Mouse (Mus musculus) embryo, embryonic 9.5 days (tissue): Measurements from ENCODE around the gene Jup.

ENCODE experiments used
- DNase-seq: peaks from one replicate; pipeline ENCODE4 v3.0.0-alpha.2; 2017; ENCODE audit errors: extremely low spot score

Gene Jup

DNA sequence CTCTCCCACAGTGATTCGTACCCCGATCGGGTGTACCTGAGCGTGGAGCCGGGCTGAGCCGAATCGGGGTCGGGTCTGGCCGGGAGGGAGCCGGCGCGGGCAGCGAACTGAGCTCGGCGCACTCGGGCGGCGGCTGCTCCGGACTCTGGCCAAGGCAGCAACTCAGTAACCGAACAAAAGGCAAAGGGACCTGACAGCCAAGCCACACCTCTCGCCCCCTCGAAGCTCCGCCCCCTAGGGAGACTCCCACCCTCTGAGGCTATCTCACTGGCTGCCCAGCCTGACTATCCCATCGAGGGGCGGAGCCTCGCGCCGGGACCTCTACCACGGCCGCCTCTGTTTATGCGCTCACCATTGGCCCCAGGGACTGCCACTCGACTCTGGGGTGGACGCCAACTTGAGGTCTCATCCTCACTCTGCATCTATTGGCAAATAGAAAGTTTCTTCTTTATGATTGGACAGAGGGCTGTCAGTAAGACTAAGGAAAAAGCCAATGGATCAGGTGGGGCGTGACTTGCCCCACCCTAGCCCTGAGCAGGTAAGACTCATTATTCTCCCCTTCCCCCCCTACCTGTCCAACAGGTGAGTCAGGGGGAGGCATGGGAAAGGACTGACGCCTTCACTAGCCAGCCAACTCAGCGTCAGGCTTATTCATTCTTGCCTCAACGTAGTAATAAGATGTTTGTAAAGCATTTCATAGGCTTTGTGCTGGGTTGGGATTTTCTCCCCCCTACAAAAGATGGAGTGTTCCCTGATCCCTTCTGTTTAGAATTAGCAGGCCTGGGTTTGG is at the start of gene Jup:
Jup (minus strand) TSS at position 164 of the 790 bp plus-strand sequence.
- peak; percentile 99 for DNase-seq

DNA sequence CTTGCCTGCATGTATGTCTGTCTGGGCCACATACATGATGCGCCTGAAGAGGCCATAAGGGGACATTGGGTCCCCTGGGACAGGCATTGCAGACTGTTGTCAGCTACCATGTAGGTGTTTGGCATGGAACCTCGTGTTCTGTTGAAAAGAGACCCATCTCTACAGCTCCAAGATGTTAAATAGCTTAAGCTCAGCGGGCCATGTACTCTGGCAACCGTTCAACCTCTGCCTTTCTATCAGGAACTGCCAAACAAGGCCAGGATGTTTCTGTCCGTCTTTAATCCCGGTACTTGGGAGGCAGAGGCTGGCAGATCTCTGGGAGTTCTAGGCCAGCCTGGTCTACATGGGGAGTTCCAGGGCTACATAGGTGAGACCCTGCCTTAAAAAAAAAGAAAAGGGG is 45.1 kb upstream of the Jup start:
- DNase-seq, result no peak

DNA sequence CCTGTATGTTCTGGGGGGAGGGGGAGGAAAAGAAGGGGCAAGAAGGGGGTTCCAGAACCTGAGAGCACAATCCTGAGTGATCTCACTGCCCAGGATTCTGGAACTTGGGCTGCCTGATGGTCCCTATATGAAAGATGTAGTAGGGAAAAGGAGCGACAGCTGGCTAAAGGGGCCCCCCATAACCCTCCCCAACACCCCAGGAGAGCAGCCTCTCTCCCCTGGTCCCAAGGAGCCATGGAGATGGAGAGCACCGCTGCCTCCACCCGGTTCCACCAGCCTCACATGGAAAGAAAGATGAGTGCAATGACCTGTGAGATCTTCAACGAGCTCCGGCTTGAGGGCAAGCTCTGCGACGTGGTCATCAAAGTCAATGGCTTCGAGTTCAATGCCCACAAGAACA is 44.2 kb upstream of the Jup start, which contains the start of the genes Nt5c3b and Klhl10:
Nt5c3b (minus strand) TSS at position 12 of the 400 bp plus-strand sequence.
Klhl10 (plus strand) TSS at position 121 of the 400 bp plus-strand sequence.
- DNase-seq, result no peak

DNA sequence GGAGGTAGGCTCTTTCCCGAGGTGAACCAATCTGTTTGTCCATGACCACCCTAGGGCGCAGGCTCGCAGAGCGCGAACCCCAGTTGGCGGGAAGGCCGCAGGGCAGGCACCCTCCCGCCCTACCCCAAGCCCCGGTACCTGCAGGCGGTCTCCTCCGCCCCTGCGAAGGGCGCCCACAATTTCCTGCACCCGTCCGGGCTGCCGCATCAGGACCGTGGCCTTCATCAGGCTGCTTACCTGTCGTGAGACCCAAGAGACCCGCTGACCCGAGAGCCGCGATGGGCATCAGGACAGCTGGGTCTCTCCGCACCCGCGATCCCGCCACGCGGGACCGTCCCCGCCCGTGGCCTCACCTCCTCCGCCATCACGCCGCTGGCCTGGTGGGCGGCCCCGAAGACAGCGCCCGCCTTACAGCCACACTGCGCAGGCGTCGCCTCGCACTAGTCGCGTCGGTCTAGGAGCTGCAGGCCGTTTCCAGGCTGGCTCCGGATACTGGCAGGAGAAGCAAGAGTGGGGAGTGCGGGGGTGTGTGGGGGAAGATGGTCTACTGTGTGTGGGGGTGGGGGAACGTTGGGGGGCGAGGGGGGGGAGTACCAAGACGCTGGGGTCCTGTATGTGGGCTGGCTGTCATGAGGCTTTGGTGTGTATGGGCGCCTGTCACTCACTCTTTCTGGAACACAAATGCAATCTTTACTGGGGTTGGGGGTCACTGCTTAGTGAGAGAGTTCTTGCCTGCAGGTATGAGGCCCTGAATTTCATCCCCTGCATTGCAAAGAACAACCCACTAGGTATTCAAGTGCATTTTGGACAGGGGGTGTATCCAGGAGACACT is 43.3 kb upstream of the Jup start:
- peak; percentile 80 for DNase-seq

DNA sequence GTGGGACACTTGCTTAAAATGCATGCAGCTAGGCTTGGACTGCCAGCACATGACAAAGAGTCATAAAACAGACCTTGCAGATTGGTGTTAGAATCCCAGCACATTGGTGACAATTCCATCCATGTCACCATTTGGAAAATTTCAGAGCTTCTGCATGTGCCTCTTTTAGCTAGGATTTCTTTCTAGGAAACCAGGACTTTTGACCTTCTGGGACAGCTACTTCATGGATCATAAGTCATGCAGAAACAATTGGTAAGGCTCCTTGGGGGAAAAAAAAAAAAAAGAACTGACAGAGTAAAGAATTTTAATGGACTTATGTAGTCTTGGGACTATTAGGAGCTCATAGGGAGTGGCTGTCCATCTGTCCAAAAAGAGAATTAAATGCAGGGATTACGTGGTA is 40.3 kb upstream of the Jup start:
- DNase-seq, result no peak

DNA sequence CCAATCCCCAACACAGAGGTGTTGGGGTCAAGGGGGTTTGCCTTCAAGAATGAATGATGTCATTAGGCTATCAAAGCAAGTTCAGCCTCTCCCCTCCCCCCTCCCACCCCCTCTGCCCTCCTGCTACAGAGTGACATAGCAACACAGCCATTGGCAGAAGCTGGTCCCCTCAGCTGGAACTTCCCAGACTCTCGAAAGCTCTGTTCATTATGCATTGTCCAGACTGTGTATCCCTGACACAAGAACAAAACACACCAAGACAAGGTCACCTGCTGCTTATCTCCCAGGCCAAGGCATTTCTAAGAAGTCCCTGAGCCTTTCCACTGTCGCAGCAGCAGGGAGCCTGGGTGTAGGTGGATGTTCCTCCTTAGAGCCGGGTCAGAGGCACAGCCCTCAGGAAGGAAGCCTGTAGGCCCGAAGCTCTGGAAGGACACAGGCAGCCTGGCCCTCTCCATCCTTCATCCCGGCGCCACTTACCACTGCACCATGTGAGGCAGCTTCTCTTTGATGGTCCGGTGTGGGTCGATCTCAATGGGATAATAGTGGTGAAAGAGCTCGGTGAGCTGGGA is 38.2 kb upstream of the Jup start:
- DNase-seq, result no peak

DNA sequence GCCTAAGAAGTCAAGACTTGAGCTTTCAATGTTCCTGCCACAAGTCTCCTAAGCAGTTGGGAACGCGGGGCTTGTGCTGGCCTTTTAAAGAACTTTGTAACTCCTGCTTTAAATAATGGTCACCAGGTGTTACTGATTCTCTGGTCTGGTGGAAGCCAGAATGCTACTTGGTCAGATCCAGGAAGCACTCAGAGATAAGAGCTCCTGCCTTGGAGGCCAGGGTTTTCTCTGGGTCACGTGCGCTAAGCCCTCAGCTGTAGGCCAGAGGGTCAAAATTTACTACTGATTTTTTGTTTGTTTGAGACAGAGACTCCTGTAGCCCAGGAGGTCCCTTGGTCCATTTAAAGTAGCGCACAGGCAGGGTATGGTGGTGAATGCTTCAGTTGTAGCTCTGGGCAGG is 34.4 kb upstream of the Jup start:
- no peak for DNase-seq

DNA sequence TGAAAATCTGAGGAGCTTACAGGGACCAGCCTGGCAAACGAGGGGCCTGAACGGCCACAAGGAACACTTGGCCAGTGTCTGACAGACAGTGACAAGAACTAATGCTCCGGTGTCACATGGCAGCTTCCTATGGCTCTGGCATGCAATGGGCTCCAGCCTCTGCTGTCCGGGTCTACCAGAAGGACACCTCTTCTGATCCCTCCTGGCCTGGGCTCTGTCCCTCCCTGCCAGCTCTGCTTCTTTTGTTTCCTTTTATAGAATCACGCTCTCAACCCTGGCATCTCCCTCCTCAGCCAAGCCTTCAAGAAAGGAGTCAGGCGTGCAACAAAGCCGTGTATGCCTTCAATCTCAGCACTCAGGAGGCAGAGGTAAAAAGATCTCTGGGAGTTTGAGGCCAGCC is 32.5 kb upstream of the Jup start:
- no peak for DNase-seq

DNA sequence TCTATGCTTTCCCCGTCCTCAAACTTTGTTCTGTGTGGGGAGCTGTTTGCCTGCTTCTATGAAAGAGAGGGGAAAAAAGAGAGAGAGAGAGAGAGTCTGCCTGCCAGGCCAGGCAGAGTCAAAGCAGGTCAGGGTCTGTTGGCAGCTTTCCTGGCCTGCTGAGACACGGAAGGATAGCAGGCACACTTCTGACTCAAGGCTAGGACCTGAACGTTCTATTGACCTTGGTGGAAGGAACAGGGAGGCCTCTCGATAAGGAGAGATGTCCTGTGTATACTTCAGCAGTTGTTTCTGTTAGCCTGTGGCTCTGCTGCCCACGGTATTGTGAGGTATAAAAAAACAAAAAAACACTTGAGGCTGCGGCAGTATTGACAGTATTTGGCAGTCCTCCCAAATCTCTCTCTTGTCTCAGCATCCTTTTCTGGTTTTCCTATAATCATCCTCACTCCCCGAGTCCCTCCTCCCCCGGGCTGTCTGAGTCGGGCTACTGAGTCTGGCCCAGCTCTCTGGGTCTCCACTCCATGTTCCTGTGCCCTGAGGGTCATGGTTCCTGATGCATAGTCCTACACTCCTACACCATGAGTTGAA is 31.1 kb upstream of the Jup start:
- no peak for DNase-seq

DNA sequence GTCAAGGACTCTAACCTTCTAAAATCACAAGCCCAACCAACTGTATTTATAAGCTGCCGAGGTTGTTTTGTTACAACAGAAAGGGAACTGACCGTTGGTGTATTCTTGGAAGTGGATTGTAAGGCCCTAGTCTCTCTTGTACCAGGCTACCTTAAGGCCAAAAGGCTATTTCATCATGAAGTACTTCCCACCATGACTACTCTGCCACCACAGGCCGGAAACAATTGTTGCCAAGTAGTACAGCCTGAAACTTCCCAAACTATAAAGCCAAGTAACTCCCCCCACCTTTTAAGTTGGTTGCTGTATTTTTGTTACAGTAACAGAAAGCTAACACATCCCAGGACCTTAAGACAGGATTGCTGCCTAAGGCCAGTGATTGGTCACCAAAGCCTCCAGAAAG is 29.3 kb upstream of the Jup start:
- DNase-seq, result no peak

DNA sequence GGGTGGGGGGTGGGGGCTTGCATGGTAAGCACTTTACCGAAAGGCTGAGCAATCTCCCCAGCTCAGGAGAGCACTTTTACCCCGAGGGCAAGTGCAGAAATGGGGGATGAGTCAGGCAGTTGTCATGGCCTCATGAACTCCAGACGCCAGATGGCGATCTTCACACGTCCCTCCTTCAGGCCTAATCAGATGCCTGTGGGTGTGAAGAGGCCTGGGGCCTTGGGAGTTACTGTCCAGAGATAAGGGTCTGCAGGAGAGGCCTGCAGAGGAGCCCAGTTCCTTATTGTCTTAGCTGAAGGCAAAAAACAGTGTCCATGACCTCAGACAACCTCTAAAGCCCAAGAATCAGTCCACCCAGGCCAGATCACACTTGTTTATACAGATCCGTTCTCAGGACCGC is 28.3 kb upstream of the Jup start:
- DNase-seq, result peak; percentile 52

DNA sequence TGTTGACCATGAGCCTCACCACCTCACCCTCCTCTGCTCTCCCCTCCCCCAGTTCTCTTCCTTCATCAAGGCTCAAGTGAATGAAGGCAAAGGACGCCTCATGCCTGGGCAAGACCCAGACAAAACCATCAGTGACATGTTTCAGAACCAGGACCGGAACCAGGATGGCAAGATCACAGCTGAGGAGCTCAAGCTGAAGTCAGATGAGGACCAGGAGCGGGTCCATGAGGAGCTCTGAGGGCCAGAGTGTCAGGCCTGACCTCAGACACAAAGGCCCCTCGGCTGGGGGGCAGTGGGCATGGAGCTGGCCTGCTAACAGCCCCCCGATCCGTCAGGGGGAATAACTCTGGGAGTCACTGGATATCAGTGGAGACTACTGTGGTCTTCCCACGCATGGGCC is 26.3 kb upstream of the Jup start:
- DNase-seq, result no peak

DNA sequence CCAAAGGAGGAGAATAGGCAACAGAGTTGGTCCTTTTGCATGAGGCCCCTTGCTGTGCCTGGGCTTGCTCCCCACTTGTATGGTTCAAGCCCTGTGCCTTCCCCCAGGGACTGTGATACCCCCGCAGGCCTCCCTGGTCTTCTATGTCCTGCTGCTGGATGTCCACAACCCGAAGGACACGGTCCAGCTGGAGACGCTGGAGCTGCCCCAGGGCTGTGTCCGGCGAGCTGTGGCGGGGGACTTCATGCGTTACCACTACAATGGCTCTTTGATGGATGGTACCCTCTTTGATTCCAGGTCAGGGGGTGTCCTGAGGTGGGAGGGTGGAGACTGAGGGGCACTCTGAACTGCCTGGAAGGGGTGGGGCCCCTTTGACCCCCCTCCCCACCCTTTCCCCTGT is 24.0 kb upstream of the Jup start:
- DNase-seq, result no peak

DNA sequence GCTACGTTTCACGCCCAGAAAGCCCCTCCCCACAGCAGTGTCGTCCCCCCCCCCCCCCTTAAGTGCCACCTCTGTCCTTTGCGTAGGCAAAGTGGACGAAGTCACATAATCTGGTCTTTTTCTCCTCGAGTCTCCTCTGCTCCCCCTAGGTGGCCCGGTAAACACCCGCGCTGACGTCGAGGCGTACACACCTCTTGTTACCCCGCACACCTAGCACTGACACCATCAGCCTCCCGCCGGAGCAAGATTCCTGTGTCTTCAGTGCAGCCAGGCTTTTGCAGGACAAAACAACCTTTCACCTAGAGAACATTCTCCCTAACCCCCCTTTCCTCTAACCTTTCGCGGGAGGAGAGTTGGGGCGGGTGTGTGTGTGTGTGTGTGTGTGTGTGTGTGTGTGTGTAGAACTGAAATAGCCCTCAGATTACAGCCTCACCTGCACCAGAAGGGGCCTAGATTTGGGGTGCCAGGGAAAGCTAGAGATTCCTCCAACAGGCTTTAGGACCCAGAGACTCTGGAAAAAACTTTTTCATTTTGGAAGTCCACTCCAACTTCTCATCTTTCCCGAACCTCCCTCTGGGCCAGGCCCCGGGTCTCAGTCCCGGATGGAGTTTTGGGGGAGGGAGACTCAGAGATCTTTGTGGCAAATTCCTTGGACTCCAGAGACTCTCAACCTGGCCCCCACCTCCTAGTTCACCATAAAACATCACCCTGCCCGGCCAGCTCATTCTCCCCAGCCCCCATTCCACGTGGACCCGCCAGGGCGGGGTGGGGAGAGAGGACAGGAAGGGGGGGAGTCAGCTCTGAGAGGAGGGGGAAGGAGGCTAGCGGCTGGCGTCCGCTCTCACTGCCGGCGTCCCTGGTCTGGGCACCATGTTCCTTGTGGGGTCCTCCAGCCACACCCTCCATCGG is 17.6 kb upstream of the Jup start, which contains the start of gene Fkbp10:
Fkbp10 (plus strand) TSS at position 784 of the 909 bp plus-strand sequence.
- peak; percentile 77 for DNase-seq

DNA sequence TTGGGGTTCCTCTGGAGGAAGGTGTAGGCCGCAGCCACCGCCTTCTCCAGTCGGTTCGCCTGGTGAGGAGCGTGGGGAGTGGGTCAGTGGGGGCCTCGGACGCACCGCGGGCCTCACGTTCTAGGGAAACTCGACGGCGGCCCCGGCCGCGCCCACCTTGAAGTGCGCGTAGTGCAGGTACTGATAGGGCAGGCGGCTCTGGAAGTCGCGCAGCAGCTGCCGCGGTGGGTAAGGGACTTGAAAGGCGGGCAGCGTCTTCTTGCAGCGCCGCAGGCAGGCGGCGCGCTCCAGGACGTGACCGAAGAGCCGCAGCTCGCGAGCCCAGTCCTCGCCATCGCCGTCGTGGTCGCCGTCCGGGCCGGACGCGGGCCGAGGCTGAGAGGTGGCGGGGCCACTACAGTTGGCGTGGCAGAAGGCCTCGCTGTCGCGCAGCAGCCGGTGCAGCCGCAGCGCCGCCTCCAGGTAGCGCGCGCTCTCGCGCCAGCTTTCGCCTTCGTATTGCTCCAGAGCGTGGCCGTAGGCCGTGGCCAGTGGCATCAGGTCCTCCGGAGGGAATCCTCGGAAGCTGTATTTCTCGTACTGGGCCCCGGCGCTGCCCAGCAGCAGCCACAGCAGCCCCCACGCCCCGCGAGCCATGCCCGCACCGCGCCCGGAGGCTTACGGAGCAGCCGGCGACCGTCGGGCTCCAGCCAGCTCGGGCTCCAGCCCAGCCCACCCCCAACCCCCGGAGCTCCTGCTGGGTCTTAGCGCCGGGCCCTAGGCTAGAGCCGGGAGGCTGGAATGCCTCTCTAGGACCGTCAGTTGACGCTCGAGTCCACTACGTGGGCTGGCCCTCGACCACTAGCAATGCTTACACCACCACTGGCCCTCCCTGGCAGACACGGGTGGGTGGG is 16.7 kb upstream of the Jup start, which contains the start of gene P3h4:
P3h4 (minus strand) TSS at position 816 of the 893 bp plus-strand sequence.
- DNase-seq, result peak; percentile 89

DNA sequence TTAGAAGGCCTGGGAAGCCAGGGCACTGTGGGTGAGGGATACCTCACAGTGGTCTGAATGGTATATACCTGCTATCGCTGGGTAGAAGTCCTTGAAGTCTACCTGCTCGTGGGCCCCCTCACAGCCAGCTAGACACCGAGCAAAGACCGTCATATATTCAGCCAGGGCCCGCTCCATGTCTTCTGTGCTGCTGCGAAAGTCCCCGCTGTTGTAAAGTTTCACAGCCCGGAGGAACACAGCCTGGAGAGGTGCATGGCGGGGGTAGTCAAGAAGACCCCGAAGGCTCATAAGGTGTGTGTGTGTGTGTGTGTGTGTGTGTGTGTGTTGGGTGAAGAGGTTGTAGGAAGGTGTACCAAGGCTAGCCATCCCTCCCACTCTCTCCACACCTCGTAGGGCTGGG is 16.0 kb upstream of the Jup start:
- DNase-seq, result peak; percentile 12

DNA sequence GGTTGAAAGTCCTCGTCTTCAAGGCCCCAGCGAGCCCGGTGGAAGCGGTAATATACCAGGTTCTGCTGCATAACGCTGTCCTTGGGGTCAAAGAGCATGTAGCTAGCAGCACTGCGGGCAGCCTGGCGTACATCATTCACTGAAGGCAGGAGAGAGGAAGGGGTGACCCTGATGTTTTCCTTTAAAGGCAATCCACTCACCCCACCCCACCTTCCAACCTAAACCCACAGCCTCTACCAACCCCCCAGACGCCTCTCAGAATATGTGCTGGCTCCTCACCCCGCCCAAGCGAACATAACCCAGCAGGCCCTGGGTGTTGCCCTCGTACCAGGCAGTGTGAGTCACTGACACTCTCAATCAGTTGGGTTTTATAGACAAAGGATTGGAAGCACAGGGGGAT is 14.2 kb upstream of the Jup start:
- DNase-seq, result no peak

DNA sequence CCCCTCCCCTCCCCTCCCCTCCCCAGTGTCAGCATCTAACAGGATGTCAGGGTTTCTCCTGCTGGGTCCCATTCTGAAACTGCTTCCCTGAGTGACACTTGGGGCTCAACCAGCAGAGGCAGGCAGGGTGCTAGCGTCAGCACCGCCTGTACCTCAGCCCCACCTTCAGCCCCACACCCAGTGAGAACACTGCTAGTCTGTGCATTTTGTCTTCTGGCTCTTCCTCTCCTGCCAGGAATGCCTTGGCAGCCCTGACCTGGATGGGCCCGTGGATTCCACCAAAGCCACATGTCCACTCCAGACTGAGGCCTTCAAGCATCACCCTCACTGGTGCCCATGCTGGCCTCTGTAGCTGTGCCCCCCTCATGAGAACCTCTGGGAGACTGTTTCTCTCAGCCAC is 12.1 kb upstream of the Jup start:
- no peak for DNase-seq

DNA sequence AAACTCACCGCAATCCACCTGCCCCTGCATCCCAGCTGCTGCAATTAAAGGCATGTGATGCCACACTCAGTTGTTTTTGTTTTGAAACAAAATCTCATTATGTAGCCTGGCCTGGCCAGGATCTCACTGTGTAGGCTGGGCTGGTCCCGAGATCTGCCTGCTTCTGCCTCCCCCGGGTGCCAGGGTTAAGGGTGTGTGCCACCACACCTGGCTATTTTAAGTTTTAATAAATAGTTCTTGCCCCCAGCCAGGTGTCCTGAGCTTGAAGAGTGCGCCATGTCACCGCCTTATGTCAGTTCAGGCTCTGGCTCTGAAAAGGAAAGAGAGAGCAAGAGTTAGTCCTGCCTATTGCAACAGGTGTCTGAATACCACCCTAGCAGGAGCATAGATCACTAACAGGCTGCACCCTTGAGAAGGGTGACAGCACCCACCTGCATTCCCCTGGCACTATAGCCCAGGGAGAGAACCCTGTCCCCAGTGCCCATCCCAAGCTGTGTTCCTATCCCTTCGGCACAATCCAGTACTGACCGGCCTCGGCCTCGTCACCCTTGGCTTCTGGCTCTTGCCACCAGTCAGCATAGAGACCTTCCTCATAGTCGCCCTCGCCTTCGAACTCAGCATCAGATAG is 11.4 kb upstream of the Jup start:
- no peak for DNase-seq
